Mouse (Mus musculus): ENCODE results near the gene Rbm44. TPM values are rescaled to one million over a fixed set of nuclear protein-coding genes. Genes with fewer than 3 reads are reported as not detected.

The Rbm44 gene
- polyA plus RNA-seq, 1 experiment from 2014 or later: 1.5 TPM

DNA sequence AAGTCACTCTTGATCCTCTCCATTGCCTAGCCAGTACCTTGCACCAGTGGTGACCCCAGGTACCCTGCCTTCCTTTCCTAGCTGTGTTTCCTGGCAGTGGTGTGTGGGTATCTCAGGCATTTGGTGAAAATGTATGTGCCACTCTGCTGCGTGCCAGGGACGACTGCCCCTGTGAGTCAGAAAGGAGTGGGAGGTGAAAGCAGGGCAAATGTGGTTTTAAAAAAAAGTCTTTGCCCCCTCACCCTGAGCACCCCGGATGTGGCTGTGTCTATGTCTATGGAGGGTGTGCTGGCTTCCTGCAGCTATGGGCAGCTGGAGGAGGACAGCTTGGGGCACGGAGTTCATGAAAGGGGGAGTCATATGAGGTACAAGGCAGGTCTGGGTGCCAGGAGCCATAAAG lies 48.4 kb downstream of the Rbm44 start:
- WGBS (ENCODE audit: insufficient replicate concordance): 49% methylated on average over 4 of the region's 4 CpGs
- ATAC-seq: no peak
- Histone ChIP-seq H3K27me3 (replicated peaks) (no peaks in the 10 kb centered on the region), H3K9ac (no peak overlapping the region), H3K36me3 (no peaks in the 10 kb centered on the region), H3K9me3 (replicated peaks) (no peaks in the 10 kb centered on the region), H3K27ac (no peak overlapping the region), H3K4me3 (no peak overlapping the region), H3K4me1 (peaks cover 2% of the 10 kb centered on the region), H3K4me2 (no peak overlapping the region)

DNA sequence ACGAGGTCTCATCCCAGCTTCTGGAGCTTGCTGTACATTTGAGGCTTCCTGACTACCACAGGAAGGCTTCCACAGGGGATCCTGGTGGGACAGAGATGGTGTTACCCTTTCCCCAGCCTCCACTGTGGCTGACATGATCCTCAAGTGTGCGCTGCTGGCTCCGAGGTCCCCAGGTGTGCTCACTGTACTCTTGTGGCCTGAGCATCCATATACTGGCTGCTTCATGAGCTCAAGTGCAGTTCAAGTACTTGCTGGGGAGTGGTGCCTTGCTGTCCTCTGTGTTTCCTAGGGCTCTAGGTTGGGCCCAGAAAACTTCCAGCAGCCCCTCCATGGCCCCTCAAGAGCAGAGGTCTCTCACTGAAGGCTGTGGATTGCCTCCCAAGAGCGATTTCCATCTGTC lies 48.8 kb downstream of the Rbm44 start:
- Histone ChIP-seq H3K27ac (no peak overlapping the region), H3K9me3 (replicated peaks) (no peaks in the 10 kb centered on the region), H3K36me3 (no peaks in the 10 kb centered on the region), H3K4me3 (no peak overlapping the region), H3K4me2 (no peak overlapping the region), H3K9ac (no peak overlapping the region), H3K27me3 (replicated peaks) (no peaks in the 10 kb centered on the region), H3K4me1 (no peaks in the 10 kb centered on the region)
- no peak for ATAC-seq
- 69% methylated on average over 4 of the region's 4 CpGs for WGBS (ENCODE audit: insufficient replicate concordance)

DNA sequence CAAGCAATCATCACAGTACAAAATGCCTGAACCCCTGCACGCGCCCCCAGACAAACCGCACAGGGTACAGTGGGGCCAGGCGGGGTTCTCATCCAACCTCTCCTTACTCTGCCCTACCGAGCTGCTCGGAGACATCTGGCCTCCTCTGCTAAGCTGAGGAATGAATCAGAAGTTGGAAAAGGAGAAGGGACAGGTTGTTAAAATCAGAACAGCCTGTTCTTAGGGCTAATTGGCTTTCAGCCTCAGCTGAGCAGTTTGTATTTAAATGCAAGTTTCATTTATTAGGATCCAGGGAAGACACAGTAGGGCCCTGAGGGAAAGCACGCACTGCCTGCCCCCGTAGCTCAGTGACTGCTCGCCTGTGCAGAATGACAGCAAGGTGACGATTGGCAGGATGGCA lies 54.9 kb downstream of the Rbm44 start:
- 84% methylated on average over 10 of the region's 10 CpGs for WGBS (ENCODE audit: insufficient replicate concordance)
- no peaks in the 10 kb centered on the region for H3K4me1 ChIP-seq
- no peak overlapping the region for H3K27ac ChIP-seq
- no peak for ATAC-seq
- no peak overlapping the region for H3K9ac ChIP-seq
- no peak overlapping the region for H3K4me3 ChIP-seq
- no peak overlapping the region for H3K4me2 ChIP-seq
- H3K27me3 ChIP-seq (replicated peaks): no peaks in the 10 kb centered on the region
- H3K9me3 ChIP-seq (replicated peaks): no peaks in the 10 kb centered on the region
- H3K36me3 ChIP-seq: no peaks in the 10 kb centered on the region

DNA sequence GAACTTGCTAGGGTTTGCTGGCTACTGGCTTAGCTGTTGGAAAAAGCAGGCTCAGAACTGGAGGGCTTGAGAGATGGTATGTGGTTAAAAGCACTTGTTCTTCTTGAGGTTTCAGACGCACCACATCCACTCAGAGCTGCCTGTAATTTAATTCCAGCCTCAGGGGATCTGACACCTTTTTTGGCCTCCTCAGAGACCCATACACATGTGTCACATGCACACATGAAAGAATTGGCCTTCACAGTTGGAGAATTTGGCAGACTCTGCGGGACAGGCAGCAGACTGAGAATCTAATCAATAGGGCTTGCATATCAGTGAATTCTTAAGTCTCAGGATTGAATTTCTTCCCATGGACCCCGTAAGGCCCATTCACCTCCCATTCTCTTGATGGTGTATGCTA lies 56.2 kb downstream of the Rbm44 start:
- Histone ChIP-seq H3K4me1 (no peaks in the 10 kb centered on the region), H3K4me3 (no peak overlapping the region), H3K27ac (no peak overlapping the region), H3K9me3 (replicated peaks) (no peaks in the 10 kb centered on the region), H3K4me2 (no peak overlapping the region), H3K36me3 (no peaks in the 10 kb centered on the region), H3K27me3 (replicated peaks) (no peaks in the 10 kb centered on the region), H3K9ac (no peak overlapping the region)
- WGBS (ENCODE audit: insufficient replicate concordance): 56% methylated on average over 3 of the region's 3 CpGs
- ATAC-seq: no peak

DNA sequence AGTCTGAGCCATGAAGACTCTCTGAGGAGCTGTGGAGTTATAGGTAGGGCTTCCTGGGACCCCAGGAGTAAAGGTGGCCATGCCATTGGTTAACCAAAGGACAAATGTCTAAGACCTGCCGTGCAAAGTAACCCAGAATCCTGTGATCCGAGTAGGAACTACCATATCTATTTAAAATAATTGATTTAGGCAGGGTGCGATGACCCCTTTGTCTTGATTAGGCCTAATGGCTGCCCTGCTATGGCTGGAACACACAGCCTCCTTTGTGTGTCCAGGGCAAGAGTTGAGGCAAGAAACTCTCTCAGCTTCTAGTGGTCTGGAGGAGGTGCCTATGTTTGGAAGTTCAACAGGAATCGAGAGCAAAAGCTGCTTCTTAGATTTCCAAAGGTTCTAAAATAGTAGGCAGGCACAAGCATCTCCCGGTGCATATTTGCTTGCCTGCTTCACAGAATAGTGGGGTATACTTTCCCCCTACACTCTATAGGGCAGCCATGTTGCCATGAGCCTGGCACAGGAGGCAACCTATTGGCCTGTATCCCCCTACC lies 59.4 kb downstream of the Rbm44 start:
- H3K27me3 ChIP-seq (replicated peaks): no peaks in the 10 kb centered on the region
- no peaks in the 10 kb centered on the region for H3K4me1 ChIP-seq
- no peaks in the 10 kb centered on the region for H3K36me3 ChIP-seq
- WGBS (ENCODE audit: insufficient replicate concordance): 69% methylated on average over 5 of the region's 5 CpGs
- H3K4me2 ChIP-seq: no peak overlapping the region
- H3K9me3 ChIP-seq (replicated peaks): no peaks in the 10 kb centered on the region
- ATAC-seq: no peak
- no peak overlapping the region for H3K4me3 ChIP-seq
- no peak overlapping the region for H3K9ac ChIP-seq
- no peak overlapping the region for H3K27ac ChIP-seq

DNA sequence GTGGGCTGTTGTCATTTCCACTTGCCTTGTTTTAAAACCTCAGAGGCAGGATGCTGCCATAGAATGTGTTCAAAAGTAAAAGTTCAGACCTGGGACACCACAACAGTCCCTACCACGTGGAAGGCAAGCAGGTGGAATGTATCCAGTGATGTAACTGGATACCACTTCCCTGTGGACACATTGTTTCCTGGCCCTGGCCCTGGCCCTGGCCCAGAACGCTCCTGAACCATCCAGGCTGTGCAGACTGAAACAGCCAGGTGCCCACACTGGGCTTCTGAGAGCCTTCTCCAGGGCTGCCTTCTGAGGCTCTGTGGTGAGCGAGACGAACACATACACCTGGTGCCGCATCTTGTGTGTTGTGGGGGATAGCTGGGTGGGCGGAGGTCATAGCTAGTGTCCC lies 60.8 kb downstream of the Rbm44 start:
- Histone ChIP-seq H3K4me2 (no peak overlapping the region), H3K27me3 (replicated peaks) (no peaks in the 10 kb centered on the region), H3K27ac (no peak overlapping the region), H3K9me3 (replicated peaks) (no peaks in the 10 kb centered on the region), H3K9ac (no peak overlapping the region), H3K4me1 (no peaks in the 10 kb centered on the region), H3K4me3 (no peak overlapping the region), H3K36me3 (no peaks in the 10 kb centered on the region)
- no peak for ATAC-seq
- WGBS (ENCODE audit: insufficient replicate concordance): 66% methylated on average over 6 of the region's 6 CpGs

DNA sequence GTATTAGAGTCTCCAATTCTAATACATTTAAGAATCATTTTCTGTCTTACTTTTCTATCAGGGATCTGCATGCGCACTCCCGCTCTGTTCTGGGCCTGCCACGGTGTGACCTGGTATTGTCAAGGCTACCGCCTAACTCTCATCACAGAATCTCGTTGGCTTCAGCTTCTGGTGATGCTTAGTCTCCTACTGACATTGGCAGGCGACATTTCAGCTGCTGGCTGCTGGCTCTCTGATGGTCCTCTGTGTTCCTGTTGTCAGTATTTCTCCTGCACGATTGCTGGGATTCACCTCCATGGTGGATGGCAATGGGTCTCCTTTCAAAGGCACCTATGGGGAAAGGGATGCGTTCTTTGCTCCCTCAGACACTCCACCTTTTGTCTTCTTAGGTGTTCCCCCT lies 61.4 kb downstream of the Rbm44 start:
- ATAC-seq: no peak
- no peak overlapping the region for H3K4me3 ChIP-seq
- H3K27me3 ChIP-seq (replicated peaks): no peaks in the 10 kb centered on the region
- no peak overlapping the region for H3K4me2 ChIP-seq
- no peaks in the 10 kb centered on the region for H3K9me3 ChIP-seq (replicated peaks)
- H3K4me1 ChIP-seq: no peaks in the 10 kb centered on the region
- H3K27ac ChIP-seq: no peak overlapping the region
- no peak overlapping the region for H3K9ac ChIP-seq
- WGBS (ENCODE audit: insufficient replicate concordance): 68% methylated on average over 8 of the region's 8 CpGs
- H3K36me3 ChIP-seq: no peaks in the 10 kb centered on the region

DNA sequence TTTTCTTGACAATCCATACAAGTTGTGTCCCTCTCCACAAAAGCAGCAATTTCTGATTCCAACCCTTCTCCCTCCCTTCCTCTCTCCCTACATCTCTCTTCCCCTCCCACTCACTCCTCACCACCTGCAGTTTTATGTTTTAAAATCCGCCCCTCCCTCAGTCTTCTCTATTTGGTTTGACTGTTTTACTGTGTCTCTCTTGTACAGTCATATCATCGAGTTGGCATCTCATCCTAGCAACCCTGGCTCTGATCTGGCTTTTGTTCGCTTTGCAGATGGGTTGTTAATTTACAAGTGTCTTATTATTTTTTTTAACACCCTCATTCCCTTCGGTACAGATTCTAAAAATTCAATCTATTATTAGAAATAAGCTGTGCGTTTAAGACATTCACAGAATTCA lies 62.0 kb downstream of the Rbm44 start:
- Histone ChIP-seq H3K27ac (no peak overlapping the region), H3K4me3 (no peak overlapping the region), H3K4me1 (peaks cover 2% of the 10 kb centered on the region; the same call in 1 of the 2 replicates), H3K27me3 (replicated peaks) (no peaks in the 10 kb centered on the region), H3K36me3 (no peaks in the 10 kb centered on the region), H3K4me2 (no peak overlapping the region), H3K9ac (no peak overlapping the region), H3K9me3 (replicated peaks) (no peaks in the 10 kb centered on the region)
- no peak for ATAC-seq
- 63% methylated on average over 5 of the region's 5 CpGs for WGBS (ENCODE audit: insufficient replicate concordance)

DNA sequence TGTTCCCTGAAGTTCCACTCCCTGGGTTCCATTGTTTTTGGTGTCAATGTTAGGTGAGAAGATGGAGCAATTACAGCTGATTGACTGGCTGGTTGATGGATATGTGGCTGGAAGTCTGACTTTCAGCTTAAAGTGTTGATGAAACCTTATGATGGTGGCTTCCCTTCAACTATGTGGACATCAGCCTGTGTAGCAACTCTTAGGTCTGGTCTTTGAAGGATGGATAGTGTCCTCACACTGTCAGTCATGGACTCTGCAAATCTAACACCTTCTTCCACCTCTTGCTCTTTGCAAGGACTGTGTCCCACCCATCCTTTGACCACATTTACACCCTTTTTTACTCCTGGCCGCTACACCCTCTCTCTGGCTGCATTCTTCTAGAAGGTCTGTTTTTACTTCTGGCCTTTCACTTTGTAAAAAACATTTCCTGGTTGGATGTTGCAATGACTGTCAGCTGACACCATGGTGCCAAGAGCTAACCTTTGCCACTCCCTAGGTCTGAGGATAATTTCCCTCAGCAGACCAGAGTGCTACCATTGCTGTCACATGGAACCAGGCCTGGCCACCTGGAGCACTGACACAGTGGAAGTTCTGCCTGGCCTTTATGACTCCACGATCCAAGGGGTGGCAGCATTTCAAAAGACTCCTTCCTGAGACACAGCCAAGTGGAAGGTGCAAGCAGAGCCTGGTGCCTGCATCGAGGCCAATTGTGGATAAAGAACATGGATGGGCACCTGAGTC lies 62.6 kb downstream of the Rbm44 start:
- 61% methylated on average over 3 of the region's 3 CpGs for WGBS (ENCODE audit: insufficient replicate concordance)
- Histone ChIP-seq H3K27me3 (replicated peaks) (no peaks in the 10 kb centered on the region), H3K27ac (no peak overlapping the region), H3K9ac (no peak overlapping the region), H3K9me3 (replicated peaks) (no peaks in the 10 kb centered on the region), H3K4me1 (peaks cover 3% of the 10 kb centered on the region; the same call in 1 of the 2 replicates), H3K4me2 (no peak overlapping the region), H3K36me3 (no peaks in the 10 kb centered on the region), H3K4me3 (no peak overlapping the region)
- ATAC-seq: no peak

DNA sequence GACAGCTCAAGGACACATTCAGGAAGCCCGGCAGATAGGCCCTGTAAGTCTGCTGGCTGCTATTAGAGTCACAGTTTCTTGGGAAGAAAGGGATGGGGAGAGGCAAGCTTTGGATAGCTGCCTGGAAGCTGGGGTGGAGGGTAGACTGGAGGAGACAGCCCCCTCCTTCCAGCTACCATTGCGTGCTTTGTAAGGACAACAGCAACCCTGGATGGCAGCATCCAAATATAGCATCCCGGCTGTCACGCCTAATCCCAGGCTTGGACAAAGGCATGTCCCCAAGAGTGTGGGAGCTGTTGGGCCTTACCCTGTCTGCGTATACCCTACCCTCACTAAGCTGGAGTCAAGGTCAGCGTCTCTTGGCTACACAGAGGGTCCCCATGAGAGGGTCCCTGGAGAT lies 64.5 kb downstream of the Rbm44 start:
- peaks cover 10% of the 10 kb centered on the region for H3K4me1 ChIP-seq
- WGBS (ENCODE audit: insufficient replicate concordance): 77% methylated on average over 6 of the region's 6 CpGs

DNA sequence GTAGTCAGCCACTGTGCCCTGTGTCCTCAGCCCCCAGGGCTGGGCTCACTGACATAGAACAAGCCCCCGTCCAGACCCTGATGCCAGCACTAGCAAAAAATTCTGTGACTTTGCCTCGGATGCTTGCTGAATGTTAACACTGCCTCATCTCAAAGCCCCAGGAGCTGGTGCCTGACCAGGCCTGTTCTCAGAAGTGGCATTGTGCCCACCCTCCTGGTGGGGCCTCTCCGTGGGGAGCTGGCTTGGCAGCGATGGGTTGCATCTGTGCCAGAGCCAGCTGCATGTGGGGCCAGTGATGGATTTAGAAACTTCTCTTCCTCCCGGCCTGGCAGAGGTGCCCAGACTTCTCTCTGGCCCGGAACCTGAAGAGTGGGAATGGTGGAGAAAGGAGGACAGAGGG lies 64.9 kb downstream of the Rbm44 start:
- 73% methylated on average over 6 of the region's 6 CpGs for WGBS (ENCODE audit: insufficient replicate concordance)
- Histone ChIP-seq H3K4me1 (peaks cover 10% of the 10 kb centered on the region), H3K9ac (no peak overlapping the region), H3K27me3 (replicated peaks) (0 out of 2 replicates have a peak, but pooled peaks cover 2% of the 10 kb centered on the region), H3K4me2 (no peak overlapping the region), H3K4me3 (no peak overlapping the region), H3K9me3 (replicated peaks) (no peaks in the 10 kb centered on the region), H3K27ac (no peak overlapping the region), H3K36me3 (no peaks in the 10 kb centered on the region)
- ATAC-seq: no peak

More for the DNA sequence above, 64.5 kb downstream of the Rbm44 start:
- Histone ChIP-seq H3K36me3 (no peaks in the 10 kb centered on the region), H3K4me2 (no peak overlapping the region), H3K9ac (no peak overlapping the region), H3K27ac (no peak overlapping the region), H3K9me3 (replicated peaks) (no peaks in the 10 kb centered on the region), H3K4me3 (no peak overlapping the region), H3K27me3 (replicated peaks) (no peaks in the 10 kb centered on the region)
- no peak for ATAC-seq

DNA sequence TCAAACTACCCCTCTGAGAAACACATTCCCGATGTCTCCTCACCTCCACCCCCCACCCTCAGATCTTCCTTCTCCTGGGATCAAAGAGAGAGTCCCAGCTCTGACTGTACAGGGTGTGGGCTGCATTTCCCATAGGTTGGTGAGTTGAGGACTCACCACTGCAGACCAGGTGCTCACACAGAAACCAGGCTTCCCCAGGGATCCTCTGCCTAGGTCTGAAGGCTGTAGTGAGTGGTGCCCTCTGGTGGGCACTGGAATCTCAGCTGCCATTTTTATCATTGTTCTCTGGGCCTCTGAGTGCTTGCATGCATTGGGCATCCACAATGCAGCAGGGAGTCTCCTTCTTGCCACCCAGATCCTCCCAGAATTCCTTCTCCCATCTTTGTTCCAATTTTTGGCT lies 66.2 kb downstream of the Rbm44 start:
- WGBS (ENCODE audit: insufficient replicate concordance): 74% methylated on average over 1 of the region's 1 CpGs
- Histone ChIP-seq H3K9me3 (replicated peaks) (no peaks in the 10 kb centered on the region), H3K27me3 (replicated peaks) (0 out of 2 replicates have a peak, but pooled peaks cover 6% of the 10 kb centered on the region), H3K4me3 (no peak overlapping the region), H3K9ac (no peak overlapping the region), H3K36me3 (no peaks in the 10 kb centered on the region), H3K4me2 (no peak overlapping the region), H3K4me1 (peaks cover 10% of the 10 kb centered on the region), H3K27ac (no peak overlapping the region)
- no peak; the same call in 1 of the 2 replicates for ATAC-seq

Measured in liver, embryonic 12.5 days (tissue).